Mouse (Mus musculus) olfactory bulb, adult 2 months (tissue): ENCODE results near the gene Dram1.

ENCODE experiments used
- CTCF ChIP-seq: fragments of 200-500 bp; IDR thresholded peaks from 2 replicates; pipeline ENCODE4 v1.5.1; 2012; ENCODE audit warnings: low read depth, mild to moderate bottlenecking, low read length, moderate library complexity; ENCODE audit not compliant: insufficient read depth
- POLR2A ChIP-seq: fragments of 200-500 bp; IDR thresholded peaks from 2 replicates; pipeline ENCODE4 v1.6.1; 2012; ENCODE audit warnings: mild to moderate bottlenecking, low read depth, low read length, moderate library complexity; ENCODE audit not compliant: insufficient read depth

DNA sequence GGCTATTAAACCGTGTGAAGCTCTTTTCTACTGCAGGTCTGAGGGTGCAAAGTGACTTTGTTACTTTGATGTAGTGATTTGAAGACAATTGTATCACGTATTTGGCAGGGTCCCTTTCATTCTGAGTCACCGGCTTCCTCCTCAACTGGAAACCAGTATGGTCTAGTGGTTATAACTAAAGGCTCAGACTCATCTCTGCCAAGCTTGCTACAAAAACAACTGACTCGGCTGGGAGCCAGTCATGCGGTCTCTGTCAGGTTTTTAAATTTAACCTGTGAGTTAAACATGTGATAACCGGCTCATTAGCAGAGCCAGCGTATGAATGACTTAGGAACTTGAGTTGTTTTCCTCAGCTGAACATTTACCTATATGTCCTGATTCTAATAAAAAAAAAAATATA lies 26.9 kb upstream of the Dram1 start:
- TF ChIP-seq POLR2A = no peak
- no peak for TF ChIP-seq CTCF
